Comparison of ENCODE assay signal across 21 mouse cellular contexts in genomic region chr3:146776711-146777110, GRCm38 (mm10). TPM values are rescaled to one million over a fixed set of nuclear protein-coding genes. Genes with fewer than 3 reads are reported as not detected.
A peak's percentile ranks its signal among the peaks of the same experiment; 100 is the strongest.
DNase-seq lines count a peak whose midpoint lies in the region; ATAC-seq and TF ChIP-seq lines count a peak whose summit lies in the region.
"Had no signal": no experiment of that assay in that cellular context is flagged by ENCODE, and none has a peak within 500 bp of the region (broad histone marks: within the 10 kb centered on the region; RNA-seq: fewer than 3 reads in every experiment).

No protein-coding gene starts in this region.

- no peaks in the 10 kb centered on the region for H3K27me3 ChIP-seq in liver, embryonic 12.5 days (replicated peaks)
- no peaks in the 10 kb centered on the region for H3K27me3 ChIP-seq in liver, embryonic 11.5 days (replicated peaks; ENCODE audit: control insufficient read depth, insufficient read depth, low read length)
- H3K27me3 ChIP-seq in megakaryocyte, embryonic 14.5 days (replicated peaks): no peaks in the 10 kb centered on the region
- no peaks in the 10 kb centered on the region for H3K27me3 ChIP-seq in MEL (ENCODE audit: control insufficient read depth in 1 of 2, insufficient read depth in 2 of 2, low read length in 2 of 2)
- H3K27me3 ChIP-seq: embryonic facial prominence, embryonic 12.5 days; forebrain, embryonic 13.5 days; forebrain, embryonic 15.5 days had no signal

- 31% methylated on average over 5 of the region's 5 CpGs for WGBS in liver, embryonic 12.5 days (ENCODE audit: insufficient replicate concordance)
- 48% methylated on average over 5 of the region's 5 CpGs for WGBS in liver, embryonic 11.5 days

- TF ChIP-seq CTCF in MEL (IDR thresholded peaks at IDR 0.05 in 2 of 3, conservative IDR thresholded peaks at IDR 0.05 in 1 of 3; ENCODE audit: control insufficient read depth in 1 of 3, insufficient read depth in 1 of 3, low read depth in 2 of 3, low read length in 3 of 3, poor library complexity in 1 of 3, severe bottlenecking in 1 of 3): no peak

- no peak overlapping the region for H3K9ac ChIP-seq in liver, embryonic 12.5 days
- H3K9ac ChIP-seq in liver, embryonic 11.5 days (ENCODE audit: low read depth, low read length): no peak overlapping the region
- peak overlapping the region; percentile 12; the same call in 1 of the 2 replicates for H3K9ac ChIP-seq in MEL (ENCODE audit: control insufficient read depth, low read depth, low read length, poor library complexity, severe bottlenecking)
- H3K9ac ChIP-seq: embryonic facial prominence, embryonic 12.5 days; forebrain, embryonic 13.5 days; forebrain, embryonic 15.5 days; forebrain, postnatal 0 days had no signal

- peaks cover 35% of the 10 kb centered on the region for H3K4me1 ChIP-seq in liver, embryonic 12.5 days
- peaks cover 5% of the 10 kb centered on the region; the same call in 1 of the 2 replicates for H3K4me1 ChIP-seq in liver, embryonic 11.5 days (replicated peaks; ENCODE audit: control insufficient read depth, insufficient read depth, low read length)
- H3K4me1 ChIP-seq in megakaryocyte, embryonic 14.5 days: peaks cover 69% of the 10 kb centered on the region
- H3K4me1 ChIP-seq in MEL (ENCODE audit: control insufficient read depth in 1 of 2, insufficient read depth in 2 of 2, low read length in 2 of 2): peaks cover 7 to 10% of the 10 kb centered on the region in 2 experiments

- H3K9me3 ChIP-seq in liver, embryonic 12.5 days (replicated peaks): no peaks in the 10 kb centered on the region
- no peaks in the 10 kb centered on the region for H3K9me3 ChIP-seq in liver, embryonic 11.5 days (ENCODE audit: control insufficient read depth, low read length)
- H3K9me3 ChIP-seq in megakaryocyte, embryonic 14.5 days: no peaks in the 10 kb centered on the region
- H3K9me3 ChIP-seq in MEL (replicated peaks; ENCODE audit: insufficient read depth, low read length): no peaks in the 10 kb centered on the region
- H3K9me3 ChIP-seq: embryonic facial prominence, embryonic 10.5 days; embryonic facial prominence, embryonic 12.5 days; forebrain, embryonic 13.5 days; forebrain, embryonic 15.5 days had no signal

- TF ChIP-seq EP300 in MEL (IDR thresholded peaks at IDR 0.05; ENCODE audit: low read depth in 1 of 2, low read length in 2 of 2): peak; percentile 33 to 37; a peak in 2 of 4 replicates

- TF ChIP-seq POLR2A in MEL (IDR thresholded peaks at IDR 0.05; ENCODE audit: control insufficient read depth in 1 of 2, insufficient read depth in 1 of 2, low read depth in 1 of 2, low read length in 2 of 2, poor library complexity in 1 of 2): no peak

- no peak for DNase-seq in liver, embryonic 11.5 days (ENCODE audit: low spot score)
- peak; percentile 45 for DNase-seq in MEL (ENCODE audit: low read depth, low spot score)
- DNase-seq in spleen, postnatal 10 days (ENCODE audit: low spot score in 2 of 2): no peak
- no peak for DNase-seq in kidney, postnatal 36 days
- DNase-seq: adrenal gland, adult 2 months; adrenal gland, postnatal 10 days; adrenal gland, postnatal 36 days; cerebellum, adult 11-12 months; cerebellum, adult 2 months; cerebellum, adult 9-10 months; cerebellum, postnatal 10 days; cerebellum, postnatal 25 days; forebrain, postnatal 0 days had no signal

- 0 out of 2 replicates have a peak overlapping the region, but pooled peaks have one; percentile 15 for H3K4me2 ChIP-seq in liver, embryonic 12.5 days
- H3K4me2 ChIP-seq in liver, embryonic 11.5 days: no peak overlapping the region
- H3K4me2 ChIP-seq: embryonic facial prominence, embryonic 12.5 days; forebrain, embryonic 13.5 days; forebrain, embryonic 15.5 days had no signal

- TF ChIP-seq RAD21 in MEL (IDR thresholded peaks at IDR 0.05; ENCODE audit: low read depth, low read length): no peak

- ATAC-seq in liver, embryonic 12.5 days: no peak
- no peak for ATAC-seq in liver, embryonic 11.5 days (replicated peaks; ENCODE audit: low FRiP score)
- ATAC-seq in megakaryocyte, adult 5-6 weeks (ENCODE audit: poor library complexity, severe bottlenecking): no peak
- ATAC-seq in megakaryocyte-erythroid progenitor cell, adult 5-6 weeks (replicated peaks; ENCODE audit: low FRiP score, low TSS enrichment, poor library complexity, severe bottlenecking): 0 out of 2 replicates have a peak, but pooled peaks have one; percentile 9
- ATAC-seq: forebrain, embryonic 13.5 days; forebrain, embryonic 15.5 days; forebrain, postnatal 0 days had no signal

- H3K4me3 ChIP-seq in liver, embryonic 12.5 days: no peak overlapping the region
- no peak overlapping the region for H3K4me3 ChIP-seq in liver, embryonic 11.5 days (ENCODE audit: low read depth, low read length)
- H3K4me3 ChIP-seq in megakaryocyte, embryonic 14.5 days (replicated peaks): peak overlapping the region; percentile 69
- peak overlapping the region; percentile 2 to 6; a peak in 2 of 4 replicates for H3K4me3 ChIP-seq in MEL (ENCODE audit: control insufficient read depth in 1 of 2, insufficient read depth in 1 of 2, low read depth in 2 of 2, low read length in 2 of 2)
- H3K4me3 ChIP-seq: embryonic facial prominence, embryonic 10.5 days; embryonic facial prominence, embryonic 12.5 days; forebrain, embryonic 13.5 days; forebrain, embryonic 15.5 days had no signal

- H3K79me2 ChIP-seq in MEL (ENCODE audit: control insufficient read depth, insufficient read depth, low read length, poor library complexity): no peaks in the 10 kb centered on the region; the same call in 1 of the 2 replicates

- H3K36me3 ChIP-seq in liver, embryonic 12.5 days: no peaks in the 10 kb centered on the region
- no peaks in the 10 kb centered on the region for H3K36me3 ChIP-seq in liver, embryonic 11.5 days (ENCODE audit: control insufficient read depth, insufficient read depth, low read length)
- peaks cover 13% of the 10 kb centered on the region for H3K36me3 ChIP-seq in megakaryocyte, embryonic 14.5 days (replicated peaks; ENCODE audit: low read length)
- H3K36me3 ChIP-seq in MEL (ENCODE audit: control insufficient read depth in 1 of 2, insufficient read depth in 2 of 2, low read length in 2 of 2): peaks cover 0 to 20% of the 10 kb centered on the region in 2 experiments; a peak in 2 of 4 replicates
- H3K36me3 ChIP-seq: embryonic facial prominence, embryonic 10.5 days; embryonic facial prominence, embryonic 12.5 days; forebrain, embryonic 15.5 days had no signal

- H3K27ac ChIP-seq in liver, embryonic 12.5 days: no peak overlapping the region
- H3K27ac ChIP-seq in liver, embryonic 11.5 days (ENCODE audit: low read depth, low read length): no peak overlapping the region
- H3K27ac ChIP-seq in MEL (ENCODE audit: control insufficient read depth, low read depth, low read length): peak overlapping the region; percentile 9; the same call in 1 of the 2 replicates
- H3K27ac ChIP-seq: embryonic facial prominence, embryonic 10.5 days; embryonic facial prominence, embryonic 12.5 days; forebrain, embryonic 13.5 days; forebrain, embryonic 15.5 days had no signal

TF ChIP-seq in MEL, 35 proteins besides CTCF, POLR2A, EP300 and RAD21:
- no peak for TF ChIP-seq MYC (IDR thresholded peaks at IDR 0.05; ENCODE audit: low read depth, low read length)
- TF ChIP-seq TCF12 (IDR thresholded peaks at IDR 0.05; ENCODE audit: low read depth, low read length): peak; percentile 56; the same call in 1 of the 2 replicates
- TF ChIP-seq CHD2 (IDR thresholded peaks at IDR 0.05; ENCODE audit: low read length): no peak
- TF ChIP-seq E2F4 (IDR thresholded peaks at IDR 0.05; ENCODE audit: borderline replicate concordance, low read depth, low read length): no peak
- TF ChIP-seq USF2 (IDR thresholded peaks at IDR 0.05; ENCODE audit: borderline replicate concordance in 1 of 2, insufficient read depth in 1 of 2, low read depth in 1 of 2, low read length in 2 of 2): no peak
- TF ChIP-seq GATA1 (IDR thresholded peaks at IDR 0.05; ENCODE audit: low read depth, low read length): peak; percentile 75

RNA-seq across cellular contexts. Expression of gene Prkacb, which starts 36.1 kb away (rescaled TPM):
- polyA plus RNA-seq in liver, embryonic 12.5 days (2016; fragmentation: Nextera tagmentation; extraction: Ambion mirVana): 22.2 and 23.9 TPM in 2 replicates
- 38.6 and 40.2 TPM in 2 replicates for polyA plus RNA-seq in liver, embryonic 11.5 days (2014; fragmentation: Nextera tagmentation; extraction: Ambion mirVana)
- polyA plus RNA-seq in megakaryocyte, embryonic 14.5 days (2012; ENCODE audit: insufficient read depth, low replicate concordance): 5.7 and 10.8 TPM in 2 replicates
- total RNA-seq in megakaryocyte, adult 5-6 weeks (2015): 47.3 and 50.7 TPM in 2 replicates
- total RNA-seq in megakaryocyte, adult 5-6 weeks (2017): 58.2 and 59.8 TPM in 2 replicates
- total RNA-seq in MEL (2012; rRNA removed): 15.5 and 16.5 TPM in 2 replicates
- polyA plus RNA-seq in MEL (2012; ENCODE audit: insufficient read depth in 1 of 2, insufficient read length in 2 of 2, low read depth in 1 of 2, low replicate concordance in 2 of 2, missing spikeins in 1 of 2): 10 to 100 TPM; 31.8 to 55.6 TPM
- total RNA-seq in megakaryocyte-erythroid progenitor cell, adult 5-6 weeks (2014; fragmentation: Nextera tagmentation): 33.4 and 35.9 TPM in 2 replicates
- total RNA-seq in megakaryocyte-erythroid progenitor cell, adult 5-6 weeks (2017): 39.0 and 68.3 TPM in 2 replicates

Comparison
In these comparisons a context has a peak if more than half of its experiments do, and no peak if none do; other contexts are left out.
1. H3K4me3 ChIP-seq: peak in megakaryocyte, embryonic 14.5 days (single experiment) and MEL (2 of 2); none in liver, embryonic 12.5 days (single experiment) and liver, embryonic 11.5 days (single experiment).